Mouse (Mus musculus) thymus, postnatal 0 days (tissue): ENCODE data around the gene Ncf1. TPM values are rescaled to one million over a fixed set of nuclear protein-coding genes. Genes with fewer than 3 reads are reported as not detected.

Experiments
- DNase-seq: peaks from one replicate; pipeline ENCODE4 v3.0.0-alpha.2; 2015; ENCODE audit warnings: low spot score
- polyA plus RNA-seq: library from polyadenylated mRNA; unstranded; fragments of >200 nt; fragmentation: Nextera tagmentation; extraction: Ambion mirVana; gene quantifications from 2 replicates; pipeline ENCODE4 v1.2.1, GENCODE M21; 2015

The Ncf1 gene
- 9.6 and 10.3 TPM in 2 replicates for polyA plus RNA-seq

GRCm38 (mm10) chr5:134229391-134229790, at the start of gene Ncf1:
Gene Ncf1 (minus strand): TSS chr5:134229625.
- DNase-seq = no peak

- no peak for DNase-seq
These were observed 47.7 kb upstream of the Ncf1 start for GRCm38 (mm10) chr5:134277109-134277508.

GRCm38 (mm10) chr5:134275556-134275955, 46.1 kb upstream of the Ncf1 start:
- DNase-seq = peak; percentile 80

GRCm38 (mm10) chr5:134275021-134275420, 45.6 kb upstream of the Ncf1 start:
- DNase-seq = no peak

- no peak for DNase-seq
These were observed 44.3 kb upstream of the Ncf1 start for GRCm38 (mm10) chr5:134273761-134274160.

- DNase-seq = peak; percentile 66
These were observed 43.3 kb upstream of the Ncf1 start for GRCm38 (mm10) chr5:134272761-134273160.

- no peak for DNase-seq
These were observed 42.0 kb upstream of the Ncf1 start for GRCm38 (mm10) chr5:134271421-134271820.

GRCm38 (mm10) chr5:134270566-134270965, 41.1 kb upstream of the Ncf1 start:
- no peak for DNase-seq

- DNase-seq = peak; percentile 79
These were observed 40.3 kb upstream of the Ncf1 start for GRCm38 (mm10) chr5:134269751-134270150.

- peak; percentile 23 for DNase-seq
These were observed 39.3 kb upstream of the Ncf1 start for GRCm38 (mm10) chr5:134268751-134269150.

GRCm38 (mm10) chr5:134266404-134266803, 37.0 kb upstream of the Ncf1 start:
- DNase-seq = peak; percentile 91

GRCm38 (mm10) chr5:134265890-134266289, 36.5 kb upstream of the Ncf1 start:
- no peak for DNase-seq

GRCm38 (mm10) chr5:134260001-134260636, 30.7 kb upstream of the Ncf1 start:
- DNase-seq = no peak

- no peak for DNase-seq
These were observed 29.5 kb upstream of the Ncf1 start for GRCm38 (mm10) chr5:134258934-134259333.

GRCm38 (mm10) chr5:134258395-134258794, 29.0 kb upstream of the Ncf1 start:
- no peak for DNase-seq

- DNase-seq = no peak
These were observed 28.1 kb upstream of the Ncf1 start for GRCm38 (mm10) chr5:134257349-134258031.

GRCm38 (mm10) chr5:134255294-134255693, 25.9 kb upstream of the Ncf1 start:
- DNase-seq = no peak

- DNase-seq = peak; percentile 34
These were observed 24.4 kb upstream of the Ncf1 start for GRCm38 (mm10) chr5:134253806-134254205.

- DNase-seq = no peak
These were observed 21.7 kb upstream of the Ncf1 start for GRCm38 (mm10) chr5:134251083-134251482.

- no peak for DNase-seq
These were observed 21.2 kb upstream of the Ncf1 start for GRCm38 (mm10) chr5:134250601-134251000.

- no peak for DNase-seq
These were observed 19.8 kb upstream of the Ncf1 start for GRCm38 (mm10) chr5:134249245-134249649.

GRCm38 (mm10) chr5:134248608-134249244, 19.3 kb upstream of the Ncf1 start:
- no peak for DNase-seq
